ENCODE assay signal across 8 mouse cellular contexts in genomic region chr4:48690640-48691039, GRCm38 (mm10). TPM values are rescaled to one million over a fixed set of nuclear protein-coding genes. Genes with fewer than 3 reads are reported as not detected.
DNase-seq lines count a peak whose midpoint lies in the region; ATAC-seq lines count a peak whose summit lies in the region.

No protein-coding gene starts in this region.

- H3K27ac ChIP-seq in forebrain, embryonic 15.5 days (replicated peaks), result peak overlapping the region; percentile 50
- no peak overlapping the region for H3K27ac ChIP-seq in forebrain, embryonic 11.5 days (ENCODE audit: low read depth, low read length)

- no peaks in the 10 kb centered on the region for H3K9me3 ChIP-seq in forebrain, embryonic 15.5 days
- no peaks in the 10 kb centered on the region for H3K9me3 ChIP-seq in forebrain, embryonic 11.5 days (ENCODE audit: control insufficient read depth, low read length)

- 56% methylated on average over 9 of the region's 9 CpGs for WGBS in forebrain, embryonic 15.5 days
- 87% methylated on average over 9 of the region's 9 CpGs for WGBS in forebrain, embryonic 11.5 days

- DNase-seq in forebrain, embryonic 11.5 days (ENCODE audit: low spot score), result no peak
- peak; percentile 13 to 17 for DNase-seq in B cell, adult 2 months
- DNase-seq in cerebellum, adult 8-10 months, result peak; percentile 77
- peak; percentile 52 for DNase-seq in heart, postnatal 4 days
- DNase-seq in left cerebral cortex, adult 9 months (ENCODE audit: low spot score in 2 of 2), result peak; percentile 47 to 72
- DNase-seq in retina, embryonic 14.5 days (ENCODE audit: low spot score), result peak; percentile 78
- DNase-seq in urinary bladder, postnatal 10 days (ENCODE audit: low spot score), result no peak

- ATAC-seq in forebrain, embryonic 15.5 days (replicated peaks), result peak; percentile 64
- ATAC-seq in forebrain, embryonic 11.5 days (replicated peaks; ENCODE audit: low FRiP score), result no peak

- no peaks in the 10 kb centered on the region for H3K27me3 ChIP-seq in forebrain, embryonic 15.5 days
- H3K27me3 ChIP-seq in forebrain, embryonic 11.5 days (ENCODE audit: control insufficient read depth, insufficient read depth, low read length), result no peaks in the 10 kb centered on the region

- no peak overlapping the region for H3K9ac ChIP-seq in forebrain, embryonic 15.5 days (replicated peaks)
- no peak overlapping the region for H3K9ac ChIP-seq in forebrain, embryonic 11.5 days (ENCODE audit: low read length)

- 0 out of 2 replicates have a peak overlapping the region, but pooled peaks have one; percentile 9 for H3K4me2 ChIP-seq in forebrain, embryonic 15.5 days (replicated peaks)
- no peak overlapping the region for H3K4me2 ChIP-seq in forebrain, embryonic 11.5 days (ENCODE audit: low read depth, low read length, severe bottlenecking)

- H3K36me3 ChIP-seq in forebrain, embryonic 15.5 days, result no peaks in the 10 kb centered on the region
- no peaks in the 10 kb centered on the region for H3K36me3 ChIP-seq in forebrain, embryonic 11.5 days (ENCODE audit: control insufficient read depth, insufficient read depth, low read length)

- peaks cover 13% of the 10 kb centered on the region for H3K4me1 ChIP-seq in forebrain, embryonic 15.5 days
- no peaks in the 10 kb centered on the region; the same call in 1 of the 2 replicates for H3K4me1 ChIP-seq in forebrain, embryonic 11.5 days (replicated peaks; ENCODE audit: control insufficient read depth, insufficient read depth, low read length)

- H3K4me3 ChIP-seq in forebrain, embryonic 15.5 days, result no peak overlapping the region
- no peak overlapping the region for H3K4me3 ChIP-seq in forebrain, embryonic 11.5 days (ENCODE audit: low read depth, low read length)

RNA-seq across cellular contexts. Expression of gene Cavin4, which starts 27.3 kb away (rescaled TPM):
- 1.6 TPM in 2 replicates for polyA plus RNA-seq in forebrain, embryonic 15.5 days (2015; fragmentation: Nextera tagmentation; extraction: Ambion mirVana)
- polyA plus RNA-seq in forebrain, embryonic 11.5 days (2014; fragmentation: Nextera tagmentation; extraction: Ambion mirVana), result 1.0 and 1.3 TPM in 2 replicates
- 10 to 100 TPM; 70.5 to 72.8 TPM for total RNA-seq in heart, postnatal 4 days (2021)

Comparison
In these comparisons a context has a peak if more than half of its experiments do, and no peak if none do; other contexts are left out.
1. DNase-seq: peak in B cell, adult 2 months (2 of 2), cerebellum, adult 8-10 months (single experiment), heart, postnatal 4 days (single experiment), left cerebral cortex, adult 9 months (2 of 2) and retina, embryonic 14.5 days (single experiment); none in forebrain, embryonic 11.5 days (single experiment) and urinary bladder, postnatal 10 days (single experiment).